Mouse (Mus musculus) layer of hippocampus, postnatal 25 days (tissue): ENCODE results near the gene Gimap7. TPM values are rescaled to one million over a fixed set of nuclear protein-coding genes. Genes with fewer than 3 reads are reported as not detected.
"Not testable (repeated sequence)": the region's sequence is repeated elsewhere in the genome, so short reads cannot be mapped to it uniquely, and the experiment has no call there.

Experiments
- DNase-seq, 2 experiments: peaks; one replicate each; pipeline ENCODE4 v3.0.0; 2022; ENCODE audit warnings: mixed read lengths in 2 of 2, low spot score in 1 of 2; ENCODE audit errors: extremely low spot score in 1 of 2
- total RNA-seq, 2 experiments: library from RNA; stranded (reverse); gene quantifications; 2 replicates each; pipeline ENCODE4 v1.2.3; 2021

Gene Gimap7
- total RNA-seq: not detected

DNA sequence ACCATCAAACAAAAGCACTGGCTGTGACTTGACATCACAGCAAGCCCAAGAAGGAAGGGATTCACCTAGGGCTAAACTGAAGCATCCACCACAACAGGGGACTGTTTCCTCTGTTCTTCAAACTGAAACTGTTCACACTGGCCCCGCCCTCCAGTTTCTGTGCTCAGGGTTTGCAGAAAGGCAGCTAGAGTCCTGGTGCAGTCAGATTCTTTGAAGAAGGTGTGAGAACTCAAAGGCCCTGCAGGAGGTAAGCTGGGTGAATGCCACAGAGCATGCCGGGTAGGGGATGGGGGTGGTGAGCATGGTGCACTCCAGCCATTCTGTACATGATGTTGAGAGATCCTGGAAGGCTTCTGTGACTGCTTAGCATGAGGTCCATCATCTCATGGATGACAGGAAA is at the start of gene Gimap7, which contains the start of gene Gm28053:
Gene Gimap7 (plus strand): TSS at position 167 of the 400 bp plus-strand sequence.
Gene Gm28053 (plus strand): TSS at position 153 of the 400 bp plus-strand sequence.
- DNase-seq: no peak

GRCm38 (mm10) chr6:48669446-48669969 is 48.9 kb upstream of the Gimap7 start:
- DNase-seq: no peak

- no peak for DNase-seq
Measured at GRCm38 (mm10) chr6:48674291-48675058, 43.9 kb upstream of the Gimap7 start.

- no peak for DNase-seq
Measured at GRCm38 (mm10) chr6:48675400-48675930, 43.0 kb upstream of the Gimap7 start.

DNA sequence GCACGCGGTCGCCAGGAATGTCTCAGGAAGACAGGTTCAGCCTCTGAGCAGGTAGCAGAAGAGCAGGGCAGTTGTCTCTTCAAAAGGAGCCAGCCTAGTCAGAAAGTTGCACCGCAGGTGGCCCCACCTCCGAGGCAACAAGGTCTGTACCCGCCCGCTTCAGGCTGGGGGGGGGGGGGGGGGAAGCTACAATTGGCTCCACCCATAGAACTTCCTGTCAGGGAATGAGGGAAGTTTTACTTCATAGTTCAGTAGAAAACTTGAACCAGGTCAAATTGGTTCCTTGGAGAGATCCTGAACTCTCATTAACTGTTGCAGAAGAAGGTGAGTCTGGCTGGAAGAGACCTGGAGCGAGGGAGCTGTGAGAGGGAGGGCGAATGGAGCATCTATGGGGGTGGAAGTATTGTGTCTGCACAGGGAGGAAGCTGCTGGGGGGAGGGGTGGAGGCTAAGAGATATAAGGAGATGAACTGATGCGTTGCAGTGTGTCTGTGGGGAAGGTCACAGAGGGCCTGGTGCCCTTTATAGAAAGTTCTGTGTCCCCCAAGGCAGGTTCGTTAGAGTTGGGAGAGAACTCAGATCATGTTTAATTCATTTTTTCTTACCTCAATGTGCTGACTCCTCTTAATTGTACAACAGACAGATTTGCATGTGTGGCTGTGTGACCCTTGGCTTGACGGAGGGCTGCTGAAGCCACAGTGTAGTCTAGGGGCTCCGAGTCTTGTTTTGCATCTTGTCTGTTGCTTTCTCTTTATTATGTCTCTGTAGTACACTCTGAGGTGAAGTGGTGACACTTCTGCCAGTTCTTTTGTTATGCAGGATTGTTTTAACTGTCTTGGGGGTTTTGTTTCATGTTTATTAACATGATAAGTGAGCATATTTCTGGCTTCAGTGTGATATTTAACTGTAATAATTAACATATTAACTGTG is 42.2 kb upstream of the Gimap7 start, which contains the start of gene Gimap9:
Gene Gimap9 (plus strand): TSS at position 199 of the 929 bp plus-strand sequence.
- no peak for DNase-seq

GRCm38 (mm10) chr6:48676860-48677415 is 41.5 kb upstream of the Gimap7 start:
- DNase-seq: no peak

DNA sequence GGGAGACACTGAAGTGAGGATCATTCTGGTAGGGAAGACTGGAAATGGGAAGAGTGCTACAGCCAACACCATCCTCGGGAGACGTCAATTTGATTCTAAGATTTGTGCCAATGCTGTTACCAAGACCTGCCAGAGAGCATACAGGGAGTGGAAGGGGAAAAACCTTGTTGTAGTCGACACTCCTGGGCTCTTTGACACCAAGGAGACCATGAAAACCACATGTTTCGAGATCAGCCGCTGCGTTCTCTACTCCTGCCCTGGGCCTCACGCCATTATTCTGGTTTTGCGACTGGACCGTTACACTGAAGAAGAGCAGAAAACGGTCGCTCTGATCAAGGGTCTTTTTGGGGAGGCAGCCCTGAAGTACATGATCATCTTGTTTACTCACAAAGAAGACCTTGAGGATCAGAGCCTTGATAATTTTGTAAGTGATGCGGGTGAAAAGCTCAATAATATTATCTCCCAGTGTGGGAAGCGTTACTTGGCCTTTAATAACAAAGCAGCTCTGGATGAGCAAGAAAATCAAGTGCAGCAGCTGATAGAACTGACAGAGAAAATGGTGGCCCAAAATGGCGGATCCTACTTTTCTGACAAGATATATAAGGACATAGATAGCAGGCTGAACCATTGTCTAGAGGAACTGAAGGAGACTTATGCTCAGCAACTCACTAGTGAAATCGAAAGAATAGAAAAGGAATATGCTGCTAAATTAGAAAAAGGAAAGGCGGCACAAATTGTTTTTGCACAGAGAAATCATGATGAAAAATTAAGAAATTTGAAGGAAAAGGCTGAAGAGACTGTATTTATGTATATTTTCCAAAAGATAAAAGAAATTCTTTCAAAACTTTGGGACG is 40.7 kb upstream of the Gimap7 start:
- DNase-seq: no peak

DNA sequence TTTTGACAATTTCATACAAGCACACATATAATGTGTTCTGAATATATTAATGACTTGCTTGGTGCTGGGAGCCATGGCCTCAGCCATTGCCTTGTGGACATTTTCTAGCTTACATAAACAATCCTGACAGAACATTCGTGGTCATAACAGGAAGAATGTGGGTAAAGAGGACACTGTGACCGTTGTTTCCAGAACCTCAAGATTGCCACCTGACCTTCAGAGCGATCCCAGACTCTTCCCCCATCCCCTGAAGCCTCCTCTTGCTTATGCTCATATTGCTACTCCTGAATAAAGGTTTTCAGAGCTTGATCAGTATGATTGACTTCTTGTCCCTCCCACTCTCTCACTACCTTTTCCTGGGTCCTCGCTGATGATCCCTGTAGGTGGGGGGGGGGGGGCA is 40.0 kb upstream of the Gimap7 start:
- DNase-seq: no peak

DNA sequence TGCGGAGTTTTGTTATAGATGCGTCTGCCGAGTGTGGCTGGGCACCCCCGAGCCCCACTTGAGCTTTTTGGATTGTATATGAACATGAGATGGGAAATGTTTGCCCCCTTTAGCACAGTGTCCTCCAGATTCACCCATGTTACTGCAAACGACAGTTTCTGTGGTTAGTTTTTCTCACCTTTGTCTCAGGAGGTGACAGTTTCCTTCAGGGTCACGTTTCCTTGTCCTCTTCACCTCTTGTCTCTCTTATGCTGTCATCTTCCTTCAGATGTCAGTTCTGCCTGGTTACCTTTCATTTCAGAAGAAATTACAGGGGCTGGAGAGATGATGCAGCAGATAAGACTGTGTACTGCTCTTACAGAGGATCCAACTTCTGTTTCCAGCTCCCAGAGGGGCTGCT is 38.7 kb upstream of the Gimap7 start:
- no peak for DNase-seq

GRCm38 (mm10) chr6:48680421-48680820 is 38.0 kb upstream of the Gimap7 start:
- DNase-seq: no peak

- no peak for DNase-seq
Measured at GRCm38 (mm10) chr6:48681472-48682090, 36.8 kb upstream of the Gimap7 start.

GRCm38 (mm10) chr6:48682271-48682670 is 36.1 kb upstream of the Gimap7 start:
- no peak for DNase-seq

- DNase-seq: not testable (repeated sequence)
Measured at GRCm38 (mm10) chr6:48683263-48683821, 35.1 kb upstream of the Gimap7 start.

DNA sequence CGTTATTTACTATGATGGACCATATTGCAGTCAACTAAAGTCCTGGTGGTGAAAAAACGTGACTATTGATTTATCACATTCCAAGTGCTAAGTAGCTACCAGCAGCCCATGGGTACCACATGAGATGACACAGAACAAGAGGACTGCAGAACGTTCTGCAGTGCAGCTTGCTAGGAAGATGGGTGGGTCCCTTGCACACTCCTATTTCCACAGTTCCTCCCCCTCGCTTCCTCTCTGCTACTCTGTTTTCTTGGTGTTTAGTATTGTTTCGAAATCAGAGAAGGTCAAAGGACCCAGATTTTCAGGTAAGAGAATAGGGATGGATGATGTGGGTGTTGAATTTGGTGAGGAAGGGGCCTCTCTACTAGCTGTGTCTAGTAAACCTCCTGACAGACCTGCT is 34.1 kb upstream of the Gimap7 start, which contains the start of gene Gimap4:
Gene Gimap4 (plus strand): TSS at position 231 of the 400 bp plus-strand sequence.
- no peak for DNase-seq

- DNase-seq: no peak
Measured at GRCm38 (mm10) chr6:48684806-48685205, 33.6 kb upstream of the Gimap7 start.

GRCm38 (mm10) chr6:48685251-48685650 is 33.2 kb upstream of the Gimap7 start:
- no peak for DNase-seq

DNA sequence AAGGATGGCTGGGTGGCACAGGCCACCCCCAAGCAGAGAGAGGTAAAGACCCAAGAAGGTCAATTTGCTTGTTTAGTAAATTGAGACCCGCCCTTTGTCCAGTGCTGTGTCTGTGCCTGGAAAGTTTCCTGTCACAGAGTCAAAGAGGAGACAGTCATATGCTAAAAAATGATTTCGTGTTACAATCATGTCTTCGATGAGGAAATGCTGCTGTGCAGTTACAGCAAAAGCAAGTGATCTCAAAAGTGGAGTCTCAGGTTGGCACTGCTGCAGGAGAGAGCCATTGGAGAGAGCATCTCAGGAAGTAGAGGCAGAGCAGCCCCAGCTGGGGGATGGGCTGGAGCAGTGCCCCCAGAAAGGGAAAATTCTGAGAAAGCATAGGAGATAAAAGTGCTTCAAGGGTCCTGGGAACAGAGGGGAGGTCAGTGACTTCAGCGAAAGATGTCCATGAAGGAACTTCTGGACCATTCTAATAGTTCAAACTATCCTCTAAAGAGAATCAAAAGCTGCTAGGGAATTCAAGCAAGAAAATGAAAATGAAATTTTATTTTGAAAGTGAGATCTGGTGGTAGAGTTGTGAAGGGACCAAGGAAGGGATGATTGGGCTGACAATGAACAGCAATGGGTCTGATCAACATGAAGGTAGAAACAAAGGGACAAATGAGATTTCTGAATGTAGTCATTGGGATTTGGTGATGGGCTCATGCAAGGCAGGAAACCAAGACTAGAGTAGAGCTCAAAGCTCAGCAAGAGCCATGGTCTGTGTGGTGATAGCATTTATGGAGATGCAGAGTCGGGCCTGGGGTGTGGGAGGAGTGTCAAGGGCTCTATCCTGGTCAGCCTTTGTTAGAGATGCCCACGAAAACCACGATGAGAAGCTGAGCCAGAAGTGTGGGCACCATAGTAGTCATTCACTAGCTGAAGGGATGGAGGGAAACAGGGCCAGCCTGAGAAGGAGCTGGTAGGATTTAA is 32.4 kb upstream of the Gimap7 start:
- DNase-seq: no peak
